Mouse (Mus musculus): ENCODE measurements at regions not wholly inside any gene's neighbourhood (a gene's known extent, or its start where the extent isn't known, plus 50 kb on each side); places are given as distances from the start of the nearest gene placed in this dataset.

DNA sequence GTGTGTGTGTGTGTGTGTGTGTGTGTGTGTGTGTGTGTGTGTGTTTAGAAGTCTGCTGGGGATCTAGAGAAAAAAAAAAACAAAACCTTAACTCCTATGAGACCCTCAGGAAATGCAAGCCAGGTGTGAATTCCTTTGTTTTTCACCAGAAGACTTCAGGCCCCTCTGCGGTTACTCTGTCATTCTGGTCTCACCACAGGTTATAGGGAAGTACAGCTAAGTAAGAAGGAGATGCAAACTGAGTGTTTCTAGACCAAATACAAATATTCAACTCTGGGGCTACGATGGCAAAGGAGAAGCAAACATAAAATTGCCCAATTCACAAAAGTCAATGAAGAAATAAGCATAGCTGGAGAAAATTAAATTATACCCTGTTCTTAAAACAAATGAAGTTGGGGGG lies 54.9 kb upstream of the Basp1 start:
- no peak for DNase-seq (ENCODE audit: low read depth)

- peak; percentile 2 for DNase-seq (ENCODE audit: low read depth)
Measured at GRCm38 (mm10) chr15:25469185-25469845, 55.8 kb upstream of the Basp1 start.

DNA sequence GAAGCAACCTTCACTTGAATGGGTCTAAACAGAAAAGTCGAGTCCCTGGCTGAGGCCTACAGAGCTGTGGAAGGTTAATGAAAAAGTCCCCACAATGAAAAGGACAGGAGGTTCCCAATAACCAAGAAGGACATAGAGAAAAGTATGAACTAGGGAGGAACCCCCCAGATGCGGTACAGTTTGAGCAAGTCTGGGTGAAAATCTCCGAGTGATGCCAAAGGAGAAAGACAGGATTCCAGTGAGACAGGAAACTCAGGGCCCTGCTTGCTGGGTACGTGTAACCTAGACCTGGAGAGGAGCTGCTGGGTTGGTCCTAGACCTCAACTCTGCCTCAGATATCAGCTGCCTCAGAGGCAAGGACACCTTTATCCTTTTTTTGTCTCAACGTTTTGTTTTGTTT lies 57.8 kb upstream of the Basp1 start:
- DNase-seq (ENCODE audit: low read depth), result no peak

DNA sequence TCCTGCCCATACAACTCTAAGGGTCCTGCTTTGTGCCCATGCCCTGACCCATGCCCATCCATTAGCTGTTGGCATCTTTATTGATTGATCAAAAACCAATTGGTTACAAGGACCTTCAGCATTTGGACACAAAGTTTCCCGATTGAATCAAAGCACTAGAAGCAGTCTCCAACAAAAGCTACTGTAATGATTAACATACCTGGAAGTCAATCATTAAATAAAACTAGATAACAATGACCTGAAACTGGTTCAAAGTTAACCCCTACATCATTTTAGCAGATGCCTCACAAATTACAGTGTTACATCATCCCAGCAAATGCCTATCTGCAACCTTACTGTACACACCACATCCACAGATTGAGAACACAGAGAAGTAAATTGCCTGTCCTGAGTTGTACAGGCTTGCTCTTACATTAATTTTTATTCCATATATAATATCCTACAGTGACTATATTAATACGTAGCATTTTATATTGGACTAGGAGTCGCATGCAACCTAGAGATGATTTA lies 59.7 kb upstream of the Basp1 start:
- no peak for DNase-seq (ENCODE audit: low read depth)

GRCm38 (mm10) chr15:25474096-25474495 lies 60.5 kb upstream of the Basp1 start:
- no peak for DNase-seq (ENCODE audit: low read depth)

DNA sequence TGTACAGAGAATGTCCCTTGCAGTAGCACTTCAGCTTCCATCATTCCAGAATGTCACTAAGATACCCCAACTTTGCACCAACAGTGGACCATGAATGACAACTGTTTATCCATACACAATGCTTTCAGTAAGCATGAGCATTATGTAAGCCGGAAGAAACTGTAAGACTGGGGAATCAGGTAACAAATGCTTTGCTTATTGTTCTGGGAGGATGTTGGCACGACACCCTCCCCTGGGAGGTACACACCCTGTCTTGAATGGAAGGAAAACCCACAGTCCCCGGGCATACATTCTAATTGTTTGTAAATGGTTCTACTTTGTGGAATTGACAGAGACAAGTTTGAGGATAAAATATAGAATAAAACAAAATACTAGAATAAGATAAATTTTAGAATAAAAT lies 69.0 kb upstream of the Basp1 start:
- DNase-seq (ENCODE audit: low read depth), result no peak

- DNase-seq (ENCODE audit: low read depth), result no peak
Measured at GRCm38 (mm10) chr15:25485372-25485771, 71.8 kb upstream of the Basp1 start.

- DNase-seq (ENCODE audit: low read depth), result no peak
Measured at GRCm38 (mm10) chr15:25486158-25486557, 72.6 kb upstream of the Basp1 start.

DNA sequence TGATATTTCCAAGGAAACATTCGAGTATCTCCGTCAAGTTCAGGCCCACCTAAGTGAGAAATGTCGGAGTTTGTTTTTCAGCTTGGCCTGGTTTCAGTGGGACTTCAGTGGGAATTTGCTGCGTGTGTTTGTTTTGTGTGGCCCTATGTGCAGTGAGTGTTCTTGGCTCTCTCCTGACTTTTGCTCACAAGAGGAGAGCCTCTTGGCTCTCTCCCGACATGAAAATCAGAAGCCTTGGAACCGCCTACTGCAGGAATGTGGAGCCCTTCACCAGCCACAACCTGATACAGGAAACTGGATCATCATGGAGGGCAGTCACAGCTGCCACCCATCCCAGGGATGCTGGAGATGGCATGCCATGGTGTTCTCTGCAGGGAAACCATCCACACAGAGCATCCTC lies 76.2 kb upstream of the Basp1 start:
- no peak for DNase-seq (ENCODE audit: low read depth)

DNA sequence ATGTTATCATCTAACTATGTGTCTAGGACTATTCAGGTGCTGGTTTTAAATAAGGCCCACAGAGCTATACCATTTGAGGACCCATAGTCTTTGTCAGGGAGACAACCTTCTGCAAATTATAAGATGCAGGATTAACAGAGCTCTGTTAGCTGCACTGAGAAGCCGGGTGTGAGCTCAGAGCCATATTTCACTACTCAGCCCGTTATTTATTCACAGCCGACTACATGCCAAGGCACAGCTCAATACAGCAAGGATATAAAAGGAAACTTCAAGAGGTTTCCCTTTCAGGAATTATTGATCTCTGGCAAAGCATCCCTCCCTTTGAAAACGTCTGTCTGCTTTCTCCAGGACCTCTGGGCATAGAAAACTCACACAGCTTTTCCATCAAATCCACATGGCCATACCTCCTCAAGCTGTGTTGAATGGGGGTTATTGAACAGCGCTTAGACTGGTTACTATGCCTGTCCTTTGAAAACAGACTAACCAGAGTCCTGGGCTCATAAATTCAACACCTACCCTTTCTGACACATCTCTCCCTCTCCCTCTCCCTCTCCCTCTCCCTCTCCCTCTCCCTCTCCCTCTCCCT lies 78.7 kb upstream of the Basp1 start:
- no peak for DNase-seq (ENCODE audit: low read depth)

- no peak for DNase-seq (ENCODE audit: low read depth)
Measured at GRCm38 (mm10) chr15:25494687-25495299, 81.2 kb upstream of the Basp1 start.

DNA sequence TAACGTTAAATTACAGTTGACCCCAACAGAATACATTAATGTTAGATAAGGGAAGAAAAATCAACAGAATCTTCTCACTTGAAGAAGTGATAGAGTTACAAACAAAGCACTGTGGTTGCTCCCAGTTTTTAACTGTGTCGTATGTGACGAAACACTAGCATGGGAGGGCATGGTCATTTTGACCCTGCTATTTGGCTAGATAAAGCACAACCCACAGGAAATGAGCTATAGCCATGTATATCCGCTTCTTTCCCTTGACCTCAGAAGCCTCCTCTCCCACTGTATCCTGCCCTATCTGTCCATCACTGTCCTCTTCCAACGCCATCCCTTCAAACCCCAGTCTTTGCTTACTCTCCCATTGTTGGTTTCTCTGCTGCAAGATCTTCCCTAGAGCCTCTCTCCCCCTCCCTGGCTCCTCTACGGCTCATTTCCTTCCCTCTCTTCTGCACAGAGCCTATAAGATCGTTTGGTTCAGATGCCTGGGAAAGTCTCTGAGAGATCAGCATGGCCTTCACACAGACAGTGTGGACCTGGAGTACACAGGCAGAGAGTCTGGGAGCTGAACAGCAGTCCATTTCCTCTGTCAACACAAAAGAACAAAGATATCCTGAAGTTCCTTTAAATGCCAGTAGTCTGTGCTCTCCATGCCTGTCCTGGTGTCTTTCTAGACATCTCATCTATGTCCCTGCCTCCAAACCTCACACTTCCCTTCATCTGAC lies 82.5 kb upstream of the Basp1 start:
- DNase-seq (ENCODE audit: low read depth), result no peak

GRCm38 (mm10) chr15:25497743-25498142 lies 84.2 kb upstream of the Basp1 start:
- DNase-seq (ENCODE audit: low read depth), result no peak

- DNase-seq (ENCODE audit: low read depth), result no peak
Measured at GRCm38 (mm10) chr15:25498422-25498821, 84.9 kb upstream of the Basp1 start.

GRCm38 (mm10) chr15:25502513-25502912 lies 88.9 kb upstream of the Basp1 start:
- no peak for DNase-seq (ENCODE audit: low read depth)

DNA sequence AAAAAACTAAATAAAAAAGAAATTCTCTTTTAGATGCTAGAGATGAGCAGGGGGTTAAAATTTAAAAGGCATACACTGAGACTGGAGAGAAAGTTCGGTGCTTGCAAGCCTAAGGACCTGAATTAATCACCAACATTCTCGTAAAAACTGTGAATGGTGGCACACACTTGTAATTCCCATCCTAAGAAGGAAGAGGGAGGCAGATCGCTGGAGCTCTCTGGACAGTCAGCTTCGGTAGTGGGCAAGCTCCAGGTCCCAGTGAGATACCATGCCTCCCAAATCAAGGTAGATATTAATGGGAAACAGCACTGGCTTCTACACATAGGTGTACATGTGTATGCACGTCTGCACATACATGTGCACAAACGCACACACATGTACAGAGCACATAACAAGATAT lies 89.5 kb upstream of the Basp1 start:
- no peak for DNase-seq (ENCODE audit: low read depth)

GRCm38 (mm10) chr15:25509139-25509538 lies 95.6 kb upstream of the Basp1 start:
- no peak for DNase-seq (ENCODE audit: low read depth)

DNA sequence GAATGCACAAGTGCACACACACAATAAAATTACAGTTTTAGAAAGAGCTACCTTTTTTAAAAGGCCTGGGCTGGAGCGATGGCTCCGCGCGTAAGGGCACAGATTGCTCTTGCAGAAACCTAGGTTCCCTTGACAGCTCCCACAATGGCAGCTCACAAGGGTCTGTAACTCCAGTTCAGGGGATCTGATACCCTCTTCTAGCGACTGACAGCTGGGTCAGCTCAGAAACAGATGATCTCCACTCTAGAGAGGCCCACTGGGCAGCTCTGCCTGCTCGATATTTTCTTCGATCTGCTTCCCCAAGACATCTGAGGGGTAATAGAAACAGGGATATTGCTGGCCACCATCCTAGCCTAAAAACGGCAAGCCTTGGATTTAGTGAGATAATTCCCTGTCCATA lies 96.0 kb upstream of the Basp1 start:
- DNase-seq (ENCODE audit: low read depth), result no peak

GRCm38 (mm10) chr15:25510060-25510492 lies 96.5 kb upstream of the Basp1 start:
- DNase-seq (ENCODE audit: low read depth), result no peak

- no peak for DNase-seq (ENCODE audit: low read depth)
Measured at GRCm38 (mm10) chr15:25518025-25518928, 104.0 kb upstream of the Myo10 start.

- no peak for DNase-seq (ENCODE audit: low read depth)
Measured at GRCm38 (mm10) chr15:25524189-25524588, 98.1 kb upstream of the Myo10 start.

- no peak for DNase-seq (ENCODE audit: low read depth)
Measured at GRCm38 (mm10) chr15:25525337-25525736, 97.0 kb upstream of the Myo10 start.

Measured in naive thymus-derived CD4-positive, alpha-beta T cell, adult 2 months (primary cell).